Mouse (Mus musculus) layer of hippocampus, adult 18-20 months (tissue): ENCODE measurements around the gene Impdh2. TPM values are rescaled to one million over a fixed set of nuclear protein-coding genes. Genes with fewer than 3 reads are reported as not detected.
A peak's percentile ranks its signal among the peaks of the same experiment; 100 is the strongest.
"Not testable (repeated sequence)": the region's sequence is repeated elsewhere in the genome, so short reads cannot be mapped to it uniquely, and the experiment has no call there.

Experiments
- DNase-seq, 2 experiments: peaks; one replicate each; pipeline ENCODE4 v3.0.0; 2022; ENCODE audit warnings: low spot score in 2 of 2
- microRNA-seq, 2 experiments: library from miRNA; unstranded; fragments of <30 nt; microRNA quantifications; one replicate each; pipeline ENCODE4 v1.2.0; 2021
- total RNA-seq, 2 experiments: library from RNA; stranded (reverse); gene quantifications; 2 replicates each; pipeline ENCODE4 v1.2.3; 2021

Gene Impdh2
- total RNA-seq, 2 experiments from 2014 or later = 56.6 to 64.5 TPM

- no peak for DNase-seq
Observed at GRCm38 (mm10) chr9:108600011-108600410, 39.9 kb downstream of the Impdh2 start.

GRCm38 (mm10) chr9:108601986-108602385, 41.9 kb downstream of the Impdh2 start:
- DNase-seq = no peak

GRCm38 (mm10) chr9:108607929-108608328, 47.8 kb downstream of the Impdh2 start:
- not testable (repeated sequence) for DNase-seq

- DNase-seq = no peak
Observed at GRCm38 (mm10) chr9:108608889-108609288, 48.8 kb downstream of the Impdh2 start.

- peak in 1 of 2 experiments; percentile 49 for DNase-seq
Observed at GRCm38 (mm10) chr9:108611488-108611887, 51.4 kb downstream of the Impdh2 start.

Small RNAs within 50 kb of the gene (microRNA-seq; reads per million reads assigned to microRNA genes)
- gene Gm24083 (0 reads per million in 2 experiments), gene Mir191 (0 reads per million in 2 experiments), gene Mir425 (625 to 913 reads per million in 2 experiments)

Other genes starting within 250 kb of the Impdh2 start
- 10 to 100 TPM; 58.5 to 70.8 TPM for gene Gpx1, start 221.4 kb upstream of the Impdh2 start, total RNA-seq
- 100 to 1,000 TPM; 102 to 105 TPM for gene Usp4, start 212.4 kb upstream of the Impdh2 start, total RNA-seq
- 1 to 10 TPM; 2.3 to 2.5 TPM for gene 1700102P08Rik, start 167.5 kb upstream of the Impdh2 start, total RNA-seq
- gene Ccdc36, start 131.8 kb upstream of the Impdh2 start, total RNA-seq = not detected
- gene BC048562, start 123.8 kb upstream of the Impdh2 start, total RNA-seq = not detected
- gene Ccdc71, start 99.8 kb upstream of the Impdh2 start, total RNA-seq = 10 to 100 TPM; 34.7 to 40.2 TPM
- gene Klhdc8b, start 98.7 kb upstream of the Impdh2 start, total RNA-seq = 10 to 100 TPM; 18.8 to 19.6 TPM
- gene Lamb2, start 80.5 kb upstream of the Impdh2 start, total RNA-seq = 10 to 100 TPM; 27.5 to 29.5 TPM
- gene Usp19, start 69.7 kb upstream of the Impdh2 start, total RNA-seq = 100 to 1,000 TPM; 145 to 154 TPM
- gene Qars, start 52.6 kb upstream of the Impdh2 start, total RNA-seq = 10 to 100 TPM; 74.4 to 83.4 TPM
- gene Qrich1, start 43.5 kb upstream of the Impdh2 start, total RNA-seq = 100 to 1,000 TPM; 143 to 150 TPM
- 10 to 100 TPM; 73.5 to 75.0 TPM for gene Ndufaf3, start 7.1 kb downstream of the Impdh2 start, total RNA-seq
- gene Dalrd3, start 9.6 kb downstream of the Impdh2 start, total RNA-seq = 100 to 1,000 TPM in 1 of 2 experiments, 10 to 100 TPM in 1; 95.0 to 105 TPM
- gene Wdr6, start 18.5 kb downstream of the Impdh2 start, total RNA-seq = 100 to 1,000 TPM; 112 to 123 TPM
- gene P4htm, start 37.4 kb downstream of the Impdh2 start, total RNA-seq = 100 to 1,000 TPM; 101 to 102 TPM
- gene Arih2, start 89.1 kb downstream of the Impdh2 start, total RNA-seq = 10 to 100 TPM; 48.7 to 59.4 TPM
- gene Slc25a20, start 101.8 kb downstream of the Impdh2 start, total RNA-seq = 10 to 100 TPM; 14.4 to 16.7 TPM
- gene Prkar2a, start 129.0 kb downstream of the Impdh2 start, total RNA-seq = 10 to 100 TPM; 44.8 to 49.0 TPM
- gene Ip6k2, start 223.5 kb downstream of the Impdh2 start, total RNA-seq = 100 to 1,000 TPM; 240 to 270 TPM
- 10 to 100 TPM; 75.6 to 78.8 TPM for gene Nckipsd, start 248.1 kb downstream of the Impdh2 start, total RNA-seq